Mouse (Mus musculus): ENCODE data around the gene 2210011C24Rik. TPM values are rescaled to one million over a fixed set of nuclear protein-coding genes. Genes with fewer than 3 reads are reported as not detected.
A peak's percentile ranks its signal among the peaks of the same experiment; 100 is the strongest.

2210011C24Rik gene
- polyA plus RNA-seq, 1 experiment from 2014 or later: not detected

- peaks cover 77% of the 10 kb centered on the region for H3K4me1 ChIP-seq (replicated peaks)
- no peak for ATAC-seq (ENCODE audit: insufficient number of reproducible peaks, low FRiP score)
These were observed 35.8 kb downstream of the 2210011C24Rik start for GRCm38 (mm10) chr8:83976101-83976630.

GRCm38 (mm10) chr8:83974521-83974920 is 37.5 kb downstream of the 2210011C24Rik start:
- no peak for ATAC-seq (ENCODE audit: insufficient number of reproducible peaks, low FRiP score)
- 65% methylated on average over 4 of the region's 4 CpGs for WGBS
- peak overlapping the region; percentile 96 for H3K4me2 ChIP-seq
- peaks cover 4% of the 10 kb centered on the region for H3K36me3 ChIP-seq
- peak overlapping the region; percentile 54 for H3K27ac ChIP-seq (ENCODE audit: poor library complexity, severe bottlenecking)
- H3K4me1 ChIP-seq (replicated peaks): peaks cover 62% of the 10 kb centered on the region
- H3K9ac ChIP-seq: peak overlapping the region; percentile 91; the same call in 1 of the 2 replicates
- no peaks in the 10 kb centered on the region for H3K9me3 ChIP-seq (replicated peaks)
- H3K4me3 ChIP-seq: peak overlapping the region; percentile 80
- H3K27me3 ChIP-seq (replicated peaks): no peaks in the 10 kb centered on the region

More at GRCm38 (mm10) chr8:83976101-83976630, 35.8 kb downstream of the 2210011C24Rik start:
- no peak overlapping the region for H3K4me3 ChIP-seq
- 83% methylated on average over 4 of the region's 4 CpGs for WGBS
- no peaks in the 10 kb centered on the region for H3K27me3 ChIP-seq (replicated peaks)
- no peaks in the 10 kb centered on the region for H3K9me3 ChIP-seq (replicated peaks)
- no peak overlapping the region for H3K27ac ChIP-seq (ENCODE audit: poor library complexity, severe bottlenecking)
- no peak overlapping the region for H3K4me2 ChIP-seq
- peaks cover 7% of the 10 kb centered on the region for H3K36me3 ChIP-seq
- 0 out of 2 replicates have a peak overlapping the region, but pooled peaks have one; percentile 10 for H3K9ac ChIP-seq

DNA sequence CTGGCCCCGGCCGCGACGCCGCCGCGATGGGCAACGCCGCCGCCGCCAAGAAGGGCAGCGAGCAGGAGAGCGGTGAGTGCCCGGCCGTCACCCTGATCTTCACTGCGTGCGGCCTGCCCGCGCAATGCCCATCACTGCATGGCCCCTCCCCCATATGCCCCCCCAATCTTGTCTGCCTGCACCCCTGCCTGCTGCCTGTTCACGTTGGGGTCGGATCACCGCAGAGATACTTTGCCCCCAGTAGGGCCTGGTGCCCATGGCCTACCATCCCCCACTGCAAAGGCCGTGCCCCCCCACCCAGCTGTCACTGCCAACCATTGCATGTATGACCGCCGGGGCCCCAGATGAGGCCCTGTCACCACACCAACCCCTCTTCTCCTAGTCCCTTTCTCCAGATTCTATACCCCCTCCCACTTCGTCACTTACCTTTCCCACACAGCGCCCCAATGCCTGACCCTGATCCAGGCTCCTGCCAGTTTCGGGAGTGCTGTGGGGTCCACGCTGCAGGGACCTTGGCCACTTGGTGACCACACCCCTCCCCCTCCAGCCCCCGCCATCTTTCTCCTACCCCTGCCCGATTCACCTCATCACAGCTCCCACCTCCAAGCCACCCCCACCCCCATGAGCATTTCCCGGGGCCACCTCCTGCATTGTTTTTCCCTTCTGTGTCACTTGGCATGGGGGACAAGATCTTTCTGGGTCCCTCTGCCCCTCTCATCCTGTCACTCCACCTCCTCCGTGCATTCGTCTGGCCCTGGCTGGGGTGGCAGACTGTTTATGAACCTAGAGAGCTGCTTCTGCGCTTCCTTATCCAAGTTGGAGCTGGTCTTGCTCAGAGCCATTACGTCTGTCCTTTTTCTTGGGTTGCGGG is 38.6 kb downstream of the 2210011C24Rik start:
- H3K27ac ChIP-seq (ENCODE audit: poor library complexity, severe bottlenecking): peak overlapping the region; percentile 67

DNA sequence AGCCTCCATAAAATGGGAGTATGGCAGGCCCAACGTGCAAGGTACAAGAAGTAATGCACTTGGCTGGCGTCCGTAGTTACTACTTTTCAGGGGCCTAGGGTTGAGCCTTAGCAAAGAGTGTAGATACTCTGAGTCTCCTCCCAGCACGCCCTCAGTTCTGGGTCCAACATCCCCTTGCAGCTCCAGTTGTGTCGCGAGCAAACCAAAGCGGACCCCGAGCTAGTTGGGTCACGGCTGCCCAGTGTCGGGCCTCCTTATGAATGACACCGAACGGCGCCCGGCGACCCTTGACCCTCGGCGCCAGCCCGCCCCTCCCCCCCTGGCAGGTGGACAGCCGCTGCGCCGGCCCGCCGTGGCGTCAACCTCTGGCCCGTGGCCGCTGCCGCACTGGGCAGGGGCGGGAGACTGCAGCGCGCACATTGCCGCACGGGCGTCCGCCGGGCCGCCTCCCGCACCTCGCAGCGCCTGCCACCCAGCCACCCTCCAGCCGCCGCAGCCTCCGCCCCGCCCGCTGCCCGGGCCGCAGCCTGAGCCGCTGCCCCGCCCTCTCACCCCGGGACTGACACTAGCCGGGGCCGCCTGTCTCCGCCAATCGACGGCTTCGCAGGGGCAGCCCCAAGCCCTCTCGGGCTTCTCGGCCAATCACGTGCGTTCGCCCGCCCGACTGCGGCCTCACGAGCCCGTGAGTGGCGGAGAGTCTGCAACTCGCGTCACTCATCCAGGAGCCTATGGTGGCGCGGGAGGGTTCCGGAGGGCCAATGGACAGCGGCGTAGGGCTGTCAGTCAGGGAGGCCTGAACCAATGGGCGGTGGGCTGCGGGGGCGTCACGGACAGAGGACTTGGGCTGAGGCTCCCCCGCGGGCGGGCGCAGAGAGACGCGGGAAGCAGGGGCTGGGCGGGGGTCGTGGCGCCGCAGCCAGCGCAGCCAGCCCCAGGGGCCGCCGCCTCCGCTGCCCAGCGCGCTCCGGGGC is 39.5 kb downstream of the 2210011C24Rik start, which contains the start of gene Prkaca:
TSS of gene Prkaca (plus strand) at position 844 of the 971 bp plus-strand sequence.
- H3K27me3 ChIP-seq (replicated peaks): no peaks in the 10 kb centered on the region
- peaks cover 41% of the 10 kb centered on the region for H3K4me1 ChIP-seq (replicated peaks)
- H3K4me3 ChIP-seq: peak within 1 kb of the TSS; percentile 80
- 2% methylated on average over 90 of the region's 94 CpGs for WGBS
- no peaks in the 10 kb centered on the region for H3K9me3 ChIP-seq (replicated peaks)
- peak within 1 kb of the TSS; percentile 96 for H3K4me2 ChIP-seq
- H3K27ac ChIP-seq (ENCODE audit: poor library complexity, severe bottlenecking): peak within 1 kb of the TSS; percentile 67
- H3K9ac ChIP-seq: peak within 1 kb of the TSS; percentile 91
- peak; percentile 99 for ATAC-seq (ENCODE audit: insufficient number of reproducible peaks, low FRiP score)
- H3K36me3 ChIP-seq: peaks cover 24% of the 10 kb centered on the region

More for the DNA sequence above, 38.6 kb downstream of the 2210011C24Rik start:
- peak overlapping the region; percentile 96 for H3K4me2 ChIP-seq
- peaks cover 51% of the 10 kb centered on the region for H3K4me1 ChIP-seq (replicated peaks)
- WGBS: 2% methylated on average over 37 of the region's 37 CpGs
- ATAC-seq (ENCODE audit: insufficient number of reproducible peaks, low FRiP score): peak; percentile 23
- peaks cover 14% of the 10 kb centered on the region for H3K36me3 ChIP-seq
- peak overlapping the region; percentile 80 for H3K4me3 ChIP-seq
- no peaks in the 10 kb centered on the region for H3K9me3 ChIP-seq (replicated peaks)
- peak overlapping the region; percentile 91 for H3K9ac ChIP-seq
- H3K27me3 ChIP-seq (replicated peaks): no peaks in the 10 kb centered on the region

DNA sequence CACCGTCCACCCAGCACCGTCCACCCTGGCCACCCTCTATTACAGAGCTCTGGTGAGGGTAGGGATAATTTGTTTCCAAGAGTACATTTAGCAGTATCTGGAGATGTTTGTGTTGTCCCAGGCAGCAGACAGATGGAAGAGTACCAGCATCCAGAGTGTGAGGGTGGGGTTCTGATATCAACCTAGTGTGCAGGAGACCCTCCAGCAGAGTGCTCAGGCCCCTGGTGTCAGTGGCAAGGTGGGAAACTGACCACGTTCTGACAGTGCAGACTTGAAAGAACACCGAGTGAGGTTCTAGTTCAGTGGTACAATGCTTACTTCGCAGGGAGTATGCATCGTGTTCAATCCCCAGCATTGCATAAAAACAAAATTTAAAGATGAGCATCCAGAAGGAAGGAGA is 40.3 kb downstream of the 2210011C24Rik start:
- 72% methylated on average over 6 of the region's 6 CpGs for WGBS
- peaks cover 33% of the 10 kb centered on the region for H3K4me1 ChIP-seq (replicated peaks)
- ATAC-seq (ENCODE audit: insufficient number of reproducible peaks, low FRiP score): no peak
- peaks cover 30% of the 10 kb centered on the region for H3K36me3 ChIP-seq
- no peaks in the 10 kb centered on the region for H3K9me3 ChIP-seq (replicated peaks)
- H3K27me3 ChIP-seq (replicated peaks): no peaks in the 10 kb centered on the region
- peak overlapping the region; percentile 80 for H3K4me3 ChIP-seq
- H3K27ac ChIP-seq (ENCODE audit: poor library complexity, severe bottlenecking): no peak overlapping the region
- H3K4me2 ChIP-seq: peak overlapping the region; percentile 88
- peak overlapping the region; percentile 81 for H3K9ac ChIP-seq

DNA sequence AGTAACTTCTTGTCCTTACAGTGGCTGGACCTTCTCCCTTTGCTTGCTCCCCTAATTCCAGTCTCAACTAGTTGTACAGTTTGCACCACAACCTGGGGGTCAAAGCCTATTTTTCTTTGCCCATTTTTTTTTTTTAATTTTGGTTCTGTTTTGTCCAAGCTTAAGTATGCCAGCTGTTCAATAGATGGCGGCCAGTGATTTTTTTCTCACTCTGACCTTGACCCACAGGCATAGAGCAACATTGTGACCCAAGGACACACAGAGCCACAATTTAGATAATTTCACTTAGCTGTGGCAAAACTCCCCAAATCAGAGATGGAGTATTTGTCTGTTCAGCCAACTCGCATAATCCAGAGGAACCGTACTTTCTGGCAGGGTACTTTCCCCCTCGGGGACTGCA is 40.9 kb downstream of the 2210011C24Rik start:
- Histone ChIP-seq H3K9ac (no peak overlapping the region), H3K27ac (ENCODE audit: poor library complexity, severe bottlenecking) (no peak overlapping the region), H3K27me3 (replicated peaks) (no peaks in the 10 kb centered on the region), H3K9me3 (replicated peaks) (no peaks in the 10 kb centered on the region), H3K4me1 (replicated peaks) (peaks cover 28% of the 10 kb centered on the region), H3K4me2 (0 out of 2 replicates have a peak overlapping the region, but pooled peaks have one; percentile 88), H3K36me3 (peaks cover 33% of the 10 kb centered on the region), H3K4me3 (no peak overlapping the region)
- no peak for ATAC-seq (ENCODE audit: insufficient number of reproducible peaks, low FRiP score)
- WGBS: 89% methylated on average over 4 of the region's 4 CpGs

GRCm38 (mm10) chr8:83967701-83968100 is 44.3 kb downstream of the 2210011C24Rik start:
- H3K36me3 ChIP-seq: peaks cover 45% of the 10 kb centered on the region
- H3K4me2 ChIP-seq: no peak overlapping the region
- no peak overlapping the region for H3K4me3 ChIP-seq
- WGBS: 88% methylated on average over 7 of the region's 7 CpGs
- ATAC-seq (ENCODE audit: insufficient number of reproducible peaks, low FRiP score): no peak
- H3K9me3 ChIP-seq (replicated peaks): no peaks in the 10 kb centered on the region
- no peak overlapping the region for H3K27ac ChIP-seq (ENCODE audit: poor library complexity, severe bottlenecking)
- H3K9ac ChIP-seq: no peak overlapping the region
- H3K4me1 ChIP-seq (replicated peaks): peaks cover 7% of the 10 kb centered on the region
- H3K27me3 ChIP-seq (replicated peaks): no peaks in the 10 kb centered on the region

DNA sequence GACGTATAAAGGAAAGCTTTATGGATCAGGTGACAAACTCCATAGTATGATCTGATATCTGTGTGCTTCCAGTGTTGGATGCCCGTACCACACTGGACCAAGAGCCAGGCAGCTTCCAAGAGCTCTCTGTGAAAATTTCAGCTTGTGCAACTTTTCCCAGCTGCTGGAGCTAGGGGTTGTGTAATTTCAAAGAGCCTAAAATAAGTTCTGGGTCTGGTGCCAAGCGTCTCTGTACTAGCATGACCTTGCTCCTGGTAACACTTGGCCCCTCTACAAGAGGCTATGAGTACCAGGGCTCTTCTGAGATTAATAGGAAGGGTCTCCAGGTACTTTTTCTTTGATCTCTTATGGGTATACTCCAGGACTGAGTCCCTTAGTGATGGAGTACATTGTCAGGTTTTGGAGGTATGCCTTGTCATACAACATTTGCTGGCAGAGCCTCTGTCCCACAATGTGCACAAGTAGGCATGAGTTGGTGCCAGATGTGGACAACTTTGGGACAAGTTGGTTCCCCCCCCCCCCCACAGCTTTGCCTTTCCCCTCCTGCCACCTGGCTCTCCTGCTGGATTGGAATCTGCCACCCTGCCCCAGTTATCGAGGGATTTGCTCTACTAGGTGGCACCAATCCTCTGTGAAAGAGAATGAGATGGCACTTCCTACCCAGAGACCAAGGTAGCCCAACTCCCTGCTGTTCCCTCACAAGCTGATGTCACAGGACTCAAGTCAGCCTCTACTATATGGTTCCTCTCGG is 47.8 kb downstream of the 2210011C24Rik start:
- 83% methylated on average over 5 of the region's 5 CpGs for WGBS
- no peak overlapping the region for H3K27ac ChIP-seq (ENCODE audit: poor library complexity, severe bottlenecking)
- no peak for ATAC-seq (ENCODE audit: insufficient number of reproducible peaks, low FRiP score)
- peaks cover 38% of the 10 kb centered on the region for H3K36me3 ChIP-seq
- no peak overlapping the region for H3K9ac ChIP-seq
- H3K27me3 ChIP-seq (replicated peaks): no peaks in the 10 kb centered on the region
- H3K4me1 ChIP-seq (replicated peaks): no peaks in the 10 kb centered on the region
- no peaks in the 10 kb centered on the region for H3K9me3 ChIP-seq (replicated peaks)
- no peak overlapping the region for H3K4me2 ChIP-seq
- no peak overlapping the region for H3K4me3 ChIP-seq
